Mouse (Mus musculus): ENCODE data around the gene Lrrc41. TPM values are rescaled to one million over a fixed set of nuclear protein-coding genes. Genes with fewer than 3 reads are reported as not detected.

The Lrrc41 gene
- polyA plus RNA-seq, 1 experiment from 2014 or later, result 26.1 TPM

- Histone ChIP-seq H3K27me3 (ENCODE audit: control insufficient read depth, insufficient read depth, low read depth, low read length) (no peaks in the 10 kb centered on the region), H3K4me2 (ENCODE audit: low read depth, low read length) (no peak overlapping the region), H3K4me1 (ENCODE audit: control insufficient read depth, low read depth, low read length) (peaks cover 13% of the 10 kb centered on the region), H3K4me3 (ENCODE audit: low read depth, low read length) (no peak overlapping the region), H3K27ac (ENCODE audit: low read length) (no peak overlapping the region), H3K9ac (ENCODE audit: low read depth, low read length) (no peak overlapping the region), H3K36me3 (ENCODE audit: control insufficient read depth, insufficient read depth) (no peaks in the 10 kb centered on the region), H3K9me3 (replicated peaks; ENCODE audit: control insufficient read depth, low read length) (no peaks in the 10 kb centered on the region)
- WGBS (ENCODE audit: insufficient replicate concordance), result 72% methylated on average over 3 of the region's 3 CpGs
- no peak for ATAC-seq (ENCODE audit: low read depth)
Measured at GRCm38 (mm10) chr4:116049211-116049610, 25.9 kb upstream of the Lrrc41 start.

DNA sequence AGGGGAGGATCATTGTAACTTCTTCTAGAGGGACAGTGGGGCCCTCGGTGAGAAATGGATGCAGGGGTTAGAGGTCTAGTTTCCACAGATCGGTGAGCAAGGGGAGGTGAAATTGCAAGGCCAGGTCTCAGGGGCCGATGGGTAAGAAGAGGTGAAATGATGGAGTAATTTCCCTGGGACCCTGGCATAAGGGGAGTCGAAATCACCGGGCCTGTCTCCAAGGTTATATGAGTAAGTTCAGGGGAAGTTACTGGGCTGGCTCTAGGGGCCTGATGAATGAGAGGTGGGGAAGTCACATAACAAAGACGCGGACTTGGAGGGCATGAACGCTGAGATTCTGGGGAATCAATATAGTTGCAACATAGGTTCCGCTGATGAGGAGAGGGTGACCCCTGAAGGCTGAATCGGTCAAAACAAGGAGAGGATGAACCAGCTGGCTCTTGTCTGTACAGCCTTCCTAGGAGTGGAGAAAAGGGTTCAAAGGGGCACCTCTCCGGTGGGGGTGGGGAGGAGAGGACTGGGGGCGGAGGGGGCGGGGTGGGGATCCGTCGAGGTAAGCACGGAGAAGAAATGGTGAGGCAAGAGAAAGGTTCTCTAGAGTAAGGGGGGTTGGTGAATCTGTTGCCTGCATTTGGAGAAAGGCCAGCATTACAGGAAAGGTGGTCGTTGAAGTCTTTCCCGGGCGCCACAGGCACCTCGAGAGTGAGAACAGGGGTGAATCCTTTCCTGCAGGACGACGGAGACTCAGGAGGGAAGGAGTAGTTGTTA, 22.4 kb upstream of the Lrrc41 start:
- H3K9me3 ChIP-seq (replicated peaks; ENCODE audit: control insufficient read depth, low read length), result no peaks in the 10 kb centered on the region
- WGBS (ENCODE audit: insufficient replicate concordance), result 9% methylated on average over 22 of the region's 22 CpGs
- peak overlapping the region; percentile 72 for H3K9ac ChIP-seq (ENCODE audit: low read depth, low read length)
- H3K4me1 ChIP-seq (ENCODE audit: control insufficient read depth, low read depth, low read length), result peaks cover 16% of the 10 kb centered on the region
- peak overlapping the region; percentile 75 for H3K4me3 ChIP-seq (ENCODE audit: low read depth, low read length)
- peak; percentile 28 for ATAC-seq (ENCODE audit: low read depth)
- peak overlapping the region; percentile 96 for H3K27ac ChIP-seq (ENCODE audit: low read length)
- peak overlapping the region; percentile 96 for H3K4me2 ChIP-seq (ENCODE audit: low read depth, low read length)
- H3K27me3 ChIP-seq (ENCODE audit: control insufficient read depth, insufficient read depth, low read depth, low read length), result no peaks in the 10 kb centered on the region
- no peaks in the 10 kb centered on the region for H3K36me3 ChIP-seq (ENCODE audit: control insufficient read depth, insufficient read depth)

DNA sequence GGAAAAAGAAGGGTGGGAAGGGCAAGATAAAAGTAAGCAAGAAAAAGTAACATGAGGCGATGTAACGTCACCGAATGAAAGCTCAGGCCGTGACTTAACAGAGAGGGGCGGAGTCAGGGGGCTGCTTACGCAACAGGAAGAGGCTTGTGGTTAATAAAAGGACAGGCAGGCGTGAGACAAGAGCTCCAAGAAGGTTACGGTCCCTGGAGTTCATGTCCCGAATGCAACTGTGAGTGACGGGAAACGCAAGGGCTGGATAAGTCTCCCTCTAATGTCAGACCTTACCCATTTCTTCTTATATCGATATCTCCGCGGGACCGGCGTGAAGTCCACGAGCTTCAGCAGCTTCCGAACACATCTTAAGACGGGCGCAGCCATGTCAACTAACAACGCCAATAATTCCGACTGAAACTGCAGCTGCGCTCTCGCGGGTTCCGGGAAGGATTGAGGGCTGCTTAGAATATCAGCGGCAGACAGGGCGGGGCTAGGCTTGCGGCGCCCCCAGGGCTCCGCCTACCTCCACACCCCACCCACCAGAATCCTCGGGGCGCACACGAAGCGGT, 21.6 kb upstream of the Lrrc41 start, which contains the start of gene Nsun4:
TSS of gene Nsun4 (minus strand) at position 478 of the 563 bp plus-strand sequence.
- Histone ChIP-seq H3K36me3 (ENCODE audit: control insufficient read depth, insufficient read depth) (no peaks in the 10 kb centered on the region), H3K27ac (ENCODE audit: low read length) (peak within 1 kb of the TSS; percentile 96), H3K9ac (ENCODE audit: low read depth, low read length) (peak within 1 kb of the TSS; percentile 72), H3K27me3 (ENCODE audit: control insufficient read depth, insufficient read depth, low read depth, low read length) (no peaks in the 10 kb centered on the region), H3K4me3 (ENCODE audit: low read depth, low read length) (peak within 1 kb of the TSS; percentile 75), H3K9me3 (replicated peaks; ENCODE audit: control insufficient read depth, low read length) (no peaks in the 10 kb centered on the region), H3K4me2 (ENCODE audit: low read depth, low read length) (peak within 1 kb of the TSS; percentile 96), H3K4me1 (ENCODE audit: control insufficient read depth, low read depth, low read length) (peaks cover 16% of the 10 kb centered on the region)
- under 1% methylated on average over 35 of the region's 35 CpGs for WGBS (ENCODE audit: insufficient replicate concordance)
- ATAC-seq (ENCODE audit: low read depth), result peak; percentile 97

DNA sequence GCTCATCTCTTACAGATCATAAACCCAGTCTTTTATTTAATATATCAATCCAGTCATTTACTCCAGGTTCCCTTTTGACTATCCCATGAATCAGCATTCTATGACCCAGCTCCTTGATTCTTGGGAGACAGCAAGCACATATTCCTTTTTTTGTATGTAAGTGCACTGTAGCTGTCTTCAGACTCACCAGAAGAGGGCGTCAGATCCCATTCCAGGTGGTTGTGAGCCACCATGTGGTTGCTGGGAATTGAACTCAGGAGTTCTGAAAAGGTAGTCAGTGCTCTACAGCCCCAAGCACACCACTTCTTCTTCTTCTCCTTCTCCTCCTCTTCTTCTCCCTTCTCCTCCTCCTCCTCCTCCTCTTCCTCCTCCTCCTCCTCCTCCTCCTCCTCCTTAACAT, 17.5 kb upstream of the Lrrc41 start:
- 0% methylated on average over 1 of the region's 1 CpGs for WGBS (ENCODE audit: insufficient replicate concordance)
- no peaks in the 10 kb centered on the region for H3K27me3 ChIP-seq (ENCODE audit: control insufficient read depth, insufficient read depth, low read depth, low read length)
- no peaks in the 10 kb centered on the region for H3K9me3 ChIP-seq (replicated peaks; ENCODE audit: control insufficient read depth, low read length)
- no peak overlapping the region for H3K27ac ChIP-seq (ENCODE audit: low read length)
- no peak overlapping the region for H3K9ac ChIP-seq (ENCODE audit: low read depth, low read length)
- H3K4me3 ChIP-seq (ENCODE audit: low read depth, low read length), result no peak overlapping the region
- peaks cover 13% of the 10 kb centered on the region for H3K4me1 ChIP-seq (ENCODE audit: control insufficient read depth, low read depth, low read length)
- no peak overlapping the region for H3K4me2 ChIP-seq (ENCODE audit: low read depth, low read length)
- H3K36me3 ChIP-seq (ENCODE audit: control insufficient read depth, insufficient read depth), result no peaks in the 10 kb centered on the region
- ATAC-seq (ENCODE audit: low read depth), result no peak

GRCm38 (mm10) chr4:116059012-116059726, 15.9 kb upstream of the Lrrc41 start:
- H3K4me1 ChIP-seq (ENCODE audit: control insufficient read depth, low read depth, low read length), result peaks cover 4% of the 10 kb centered on the region; the same call in 1 of the 2 replicates
- no peak overlapping the region for H3K4me2 ChIP-seq (ENCODE audit: low read depth, low read length)
- H3K4me3 ChIP-seq (ENCODE audit: low read depth, low read length), result no peak overlapping the region
- H3K27ac ChIP-seq (ENCODE audit: low read length), result no peak overlapping the region
- H3K36me3 ChIP-seq (ENCODE audit: control insufficient read depth, insufficient read depth), result no peaks in the 10 kb centered on the region
- WGBS (ENCODE audit: insufficient replicate concordance), result 56% methylated on average over 5 of the region's 5 CpGs
- no peaks in the 10 kb centered on the region for H3K9me3 ChIP-seq (replicated peaks; ENCODE audit: control insufficient read depth, low read length)
- no peak for ATAC-seq (ENCODE audit: low read depth)
- H3K27me3 ChIP-seq (ENCODE audit: control insufficient read depth, insufficient read depth, low read depth, low read length), result no peaks in the 10 kb centered on the region
- no peak overlapping the region for H3K9ac ChIP-seq (ENCODE audit: low read depth, low read length)

GRCm38 (mm10) chr4:116063855-116064254, 11.2 kb upstream of the Lrrc41 start:
- ATAC-seq (ENCODE audit: low read depth), result peak; percentile 55; the same call in 1 of the 2 replicates
- H3K36me3 ChIP-seq (ENCODE audit: control insufficient read depth, insufficient read depth), result peaks cover 24% of the 10 kb centered on the region
- 8% methylated on average over 1 of the region's 1 CpGs for WGBS (ENCODE audit: insufficient replicate concordance)
- H3K4me2 ChIP-seq (ENCODE audit: low read depth, low read length), result no peak overlapping the region
- H3K9ac ChIP-seq (ENCODE audit: low read depth, low read length), result no peak overlapping the region
- no peak overlapping the region for H3K4me3 ChIP-seq (ENCODE audit: low read depth, low read length)
- H3K27ac ChIP-seq (ENCODE audit: low read length), result no peak overlapping the region
- H3K27me3 ChIP-seq (ENCODE audit: control insufficient read depth, insufficient read depth, low read depth, low read length), result no peaks in the 10 kb centered on the region
- H3K9me3 ChIP-seq (replicated peaks; ENCODE audit: control insufficient read depth, low read length), result no peaks in the 10 kb centered on the region
- H3K4me1 ChIP-seq (ENCODE audit: control insufficient read depth, low read depth, low read length), result no peaks in the 10 kb centered on the region

- peaks cover 9% of the 10 kb centered on the region for H3K4me1 ChIP-seq (ENCODE audit: control insufficient read depth, low read depth, low read length)
- H3K36me3 ChIP-seq (ENCODE audit: control insufficient read depth, insufficient read depth), result peaks cover 41% of the 10 kb centered on the region
- no peak overlapping the region for H3K9ac ChIP-seq (ENCODE audit: low read depth, low read length)
Measured at GRCm38 (mm10) chr4:116070116-116070515, 5.0 kb upstream of the Lrrc41 start.

GRCm38 (mm10) chr4:116073146-116073545, 1.9 kb upstream of the Lrrc41 start:
- Histone ChIP-seq H3K4me2 (ENCODE audit: low read depth, low read length) (peak overlapping the region; percentile 83), H3K9ac (ENCODE audit: low read depth, low read length) (0 out of 2 replicates have a peak overlapping the region, but pooled peaks have one; percentile 14), H3K27ac (ENCODE audit: low read length) (no peak overlapping the region), H3K27me3 (ENCODE audit: control insufficient read depth, insufficient read depth, low read depth, low read length) (no peaks in the 10 kb centered on the region), H3K4me3 (ENCODE audit: low read depth, low read length) (peak overlapping the region; percentile 35), H3K4me1 (ENCODE audit: control insufficient read depth, low read depth, low read length) (peaks cover 21% of the 10 kb centered on the region), H3K36me3 (ENCODE audit: control insufficient read depth, insufficient read depth) (peaks cover 23% of the 10 kb centered on the region), H3K9me3 (replicated peaks; ENCODE audit: control insufficient read depth, low read length) (no peaks in the 10 kb centered on the region)
- no peak for ATAC-seq (ENCODE audit: low read depth)
- WGBS (ENCODE audit: insufficient replicate concordance), result 46% methylated on average over 4 of the region's 4 CpGs

More at GRCm38 (mm10) chr4:116070116-116070515, 5.0 kb upstream of the Lrrc41 start:
- H3K27ac ChIP-seq (ENCODE audit: low read length), result no peak overlapping the region
- no peak overlapping the region for H3K4me2 ChIP-seq (ENCODE audit: low read depth, low read length)
- no peak for ATAC-seq (ENCODE audit: low read depth)
- no peaks in the 10 kb centered on the region for H3K27me3 ChIP-seq (ENCODE audit: control insufficient read depth, insufficient read depth, low read depth, low read length)
- H3K9me3 ChIP-seq (replicated peaks; ENCODE audit: control insufficient read depth, low read length), result no peaks in the 10 kb centered on the region
- 73% methylated on average over 6 of the region's 6 CpGs for WGBS (ENCODE audit: insufficient replicate concordance)
- H3K4me3 ChIP-seq (ENCODE audit: low read depth, low read length), result no peak overlapping the region
